Mouse (Mus musculus) heart, embryonic 11.5 days (tissue): ENCODE results near the gene Bri3. TPM values are rescaled to one million over a fixed set of nuclear protein-coding genes. Genes with fewer than 3 reads are reported as not detected.

ENCODE experiments used
- ATAC-seq: fragments of 200-750 bp; cut with Nextera tagmentation; replicated peaks from 2 replicates; pipeline ENCODE4 v1.8.0; 2017; ENCODE audit warnings: moderate library complexity; ENCODE audit not compliant: insufficient number of reproducible peaks, low FRiP score, low TSS enrichment
- H3K27ac ChIP-seq: fragments of 300-500 bp; sonication (generic); 2 replicates; pipeline ENCODE4 v1.5.1; 2014; ENCODE audit warnings: mild to moderate bottlenecking, low read depth, low read length
- H3K27me3 ChIP-seq: fragments of 300-500 bp; sonication (generic); 2 replicates; pipeline ENCODE4 v1.6.1; 2014; ENCODE audit warnings: mild to moderate bottlenecking, low read length, mixed read lengths; ENCODE audit not compliant: control insufficient read depth, insufficient read depth
- H3K36me3 ChIP-seq: fragments of 300-500 bp; sonication (generic); 2 replicates; pipeline ENCODE4 v1.6.1; 2014; ENCODE audit warnings: mild to moderate bottlenecking, low read length, moderate library complexity, mixed read lengths; ENCODE audit not compliant: control insufficient read depth, insufficient read depth
- H3K4me1 ChIP-seq: fragments of 300-500 bp; sonication (generic); 2 replicates; pipeline ENCODE4 v1.6.1; 2014; ENCODE audit warnings: low read length; ENCODE audit not compliant: control insufficient read depth, insufficient read depth
- H3K4me2 ChIP-seq: fragments of 300-500 bp; sonication (generic); 2 replicates; pipeline ENCODE4 v1.6.1; 2014; ENCODE audit warnings: mild to moderate bottlenecking, moderate library complexity
- H3K4me3 ChIP-seq: fragments of 300-500 bp; sonication (generic); 2 replicates; pipeline ENCODE4 v1.5.1; 2014; ENCODE audit warnings: low read depth, low read length
- H3K9ac ChIP-seq: fragments of 300-500 bp; sonication (generic); 2 replicates; pipeline ENCODE4 v1.6.1; 2014; ENCODE audit warnings: mild to moderate bottlenecking, low read depth, low read length, moderate library complexity
- H3K9me3 ChIP-seq: fragments of 300-500 bp; sonication (generic); replicated peaks from 2 replicates; pipeline ENCODE4 v1.6.1; 2016; ENCODE audit warnings: low read length; ENCODE audit not compliant: control insufficient read depth
- WGBS: fragments of 180-500 bp; shearing (Covaris S2); extraction: QIAGEN DNeasy Blood & Tissue Kit; methylation state at CpG from one replicate; pipeline ENCODE4 v1.1.7; 2014; ENCODE audit not compliant: insufficient replicate concordance; 5-methylcytosine and 5-hydroxymethylcytosine counted together
- polyA plus RNA-seq: library from polyadenylated mRNA; unstranded; fragments of >200 nt; fragmentation: Nextera tagmentation; extraction: Ambion mirVana; gene quantifications from 2 replicates; pipeline ENCODE4 v1.2.1, GENCODE M21; 2014

The Bri3 gene
- polyA plus RNA-seq, 1 experiment from 2014 or later: 110 TPM

GRCm38 (mm10) chr5:144271772-144272171 lies 27.5 kb downstream of the Bri3 start:
- no peaks in the 10 kb centered on the region; the same call in 1 of the 2 replicates for H3K36me3 ChIP-seq
- ATAC-seq: no peak
- 8% methylated on average over 5 of the region's 5 CpGs for WGBS
- peaks cover 32% of the 10 kb centered on the region for H3K4me1 ChIP-seq
- no peaks in the 10 kb centered on the region for H3K9me3 ChIP-seq
- H3K4me3 ChIP-seq: no peak overlapping the region
- no peak overlapping the region for H3K9ac ChIP-seq
- no peaks in the 10 kb centered on the region for H3K27me3 ChIP-seq
- H3K4me2 ChIP-seq: peak overlapping the region; percentile 1; the same call in 1 of the 2 replicates
- H3K27ac ChIP-seq: peak overlapping the region; percentile 32; the same call in 1 of the 2 replicates

DNA sequence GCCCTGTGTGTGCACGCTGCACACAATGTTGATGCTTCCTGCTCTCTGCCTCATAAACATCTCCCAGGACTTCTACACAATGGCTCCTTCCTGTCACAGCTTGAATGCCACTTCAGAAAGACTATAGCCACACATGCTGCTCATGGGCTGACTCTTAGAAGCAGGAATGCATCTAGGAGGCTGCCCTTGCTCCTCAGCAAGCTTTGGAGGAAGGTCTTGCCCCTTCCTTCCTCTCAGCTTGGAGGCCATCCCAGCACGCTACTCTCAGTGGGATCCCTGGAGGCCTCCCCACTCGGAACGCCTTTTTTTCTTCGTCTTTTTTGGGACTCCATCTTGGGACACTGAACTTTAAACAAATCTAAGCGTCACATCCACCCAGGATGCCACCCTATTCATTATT lies 30.7 kb downstream of the Bri3 start:
- no peak overlapping the region for H3K9ac ChIP-seq
- ATAC-seq: no peak
- H3K4me2 ChIP-seq: no peak overlapping the region
- no peak overlapping the region for H3K4me3 ChIP-seq
- WGBS: 66% methylated on average over 6 of the region's 6 CpGs
- H3K36me3 ChIP-seq: peaks cover 3% of the 10 kb centered on the region; the same call in 1 of the 2 replicates
- no peak overlapping the region for H3K27ac ChIP-seq
- no peaks in the 10 kb centered on the region for H3K9me3 ChIP-seq
- peaks cover 20% of the 10 kb centered on the region for H3K4me1 ChIP-seq
- H3K27me3 ChIP-seq: no peaks in the 10 kb centered on the region

GRCm38 (mm10) chr5:144276898-144277630 lies 32.8 kb downstream of the Bri3 start:
- no peaks in the 10 kb centered on the region for H3K9me3 ChIP-seq
- H3K27me3 ChIP-seq: no peaks in the 10 kb centered on the region
- no peak overlapping the region for H3K4me3 ChIP-seq
- H3K9ac ChIP-seq: no peak overlapping the region
- no peak overlapping the region for H3K4me2 ChIP-seq
- no peak overlapping the region for H3K27ac ChIP-seq
- ATAC-seq: no peak
- peaks cover 11% of the 10 kb centered on the region; the same call in 1 of the 2 replicates for H3K4me1 ChIP-seq
- peaks cover 3% of the 10 kb centered on the region; the same call in 1 of the 2 replicates for H3K36me3 ChIP-seq
- WGBS: 72% methylated on average over 17 of the region's 17 CpGs

GRCm38 (mm10) chr5:144278374-144278960 lies 34.2 kb downstream of the Bri3 start:
- peaks cover 3% of the 10 kb centered on the region; the same call in 1 of the 2 replicates for H3K36me3 ChIP-seq
- WGBS: 84% methylated on average over 12 of the region's 13 CpGs
- ATAC-seq: no peak

DNA sequence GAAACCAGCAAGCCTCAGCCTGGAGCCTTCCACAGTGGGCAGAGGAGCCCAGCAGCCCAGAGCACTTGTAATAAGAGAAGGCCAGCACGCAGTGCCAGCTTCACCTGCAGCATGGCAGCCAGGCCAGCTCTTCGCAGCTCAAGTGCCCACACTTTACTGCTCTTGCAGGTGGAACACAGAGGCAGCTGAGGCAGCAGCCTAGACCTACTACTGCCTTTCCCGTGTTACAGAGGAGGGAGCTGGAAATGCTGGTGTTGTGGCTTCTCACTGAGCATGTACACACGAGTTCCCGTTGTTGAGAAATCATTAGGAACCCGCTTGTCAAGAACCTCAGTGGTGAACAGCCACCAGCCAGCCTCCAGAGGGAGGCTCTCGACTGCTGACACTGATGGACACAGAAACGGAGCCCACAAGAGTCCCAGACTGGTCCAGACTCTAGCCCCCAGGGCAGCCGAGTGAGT lies 34.9 kb downstream of the Bri3 start:
- Histone ChIP-seq H3K27me3 (no peaks in the 10 kb centered on the region), H3K27ac (no peak overlapping the region), H3K4me1 (peaks cover 11% of the 10 kb centered on the region; the same call in 1 of the 2 replicates), H3K4me2 (no peak overlapping the region), H3K36me3 (peaks cover 3% of the 10 kb centered on the region; the same call in 1 of the 2 replicates), H3K9ac (no peak overlapping the region), H3K4me3 (no peak overlapping the region), H3K9me3 (no peaks in the 10 kb centered on the region)
- no peak for ATAC-seq
- 74% methylated on average over 9 of the region's 9 CpGs for WGBS

More at GRCm38 (mm10) chr5:144278374-144278960, 34.2 kb downstream of the Bri3 start:
- Histone ChIP-seq H3K9ac (no peak overlapping the region), H3K4me2 (no peak overlapping the region), H3K4me3 (no peak overlapping the region), H3K4me1 (peaks cover 11% of the 10 kb centered on the region; the same call in 1 of the 2 replicates), H3K27me3 (no peaks in the 10 kb centered on the region), H3K27ac (no peak overlapping the region), H3K9me3 (no peaks in the 10 kb centered on the region)

DNA sequence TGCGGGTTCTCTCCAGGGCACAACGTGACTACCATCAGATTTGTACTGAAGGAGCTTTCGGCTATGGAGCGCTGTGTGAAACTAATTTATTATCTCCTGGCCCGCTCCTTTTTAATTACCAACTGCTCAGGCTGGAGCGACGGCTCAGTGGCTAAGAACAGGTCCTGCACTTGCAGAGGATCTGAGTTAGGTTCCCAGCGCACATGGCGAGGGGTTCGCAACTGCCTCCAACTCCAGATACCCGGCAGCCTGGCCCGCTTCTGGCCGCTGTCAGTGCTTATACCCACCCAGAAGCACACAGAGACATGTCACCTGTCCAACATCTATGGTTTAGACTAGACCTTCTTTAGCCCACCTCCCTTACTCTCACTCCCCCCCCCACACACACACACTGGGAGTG lies 35.7 kb downstream of the Bri3 start:
- peaks cover 3% of the 10 kb centered on the region; the same call in 1 of the 2 replicates for H3K36me3 ChIP-seq
- H3K9me3 ChIP-seq: no peaks in the 10 kb centered on the region
- no peaks in the 10 kb centered on the region for H3K27me3 ChIP-seq
- no peak overlapping the region for H3K4me3 ChIP-seq
- no peak overlapping the region for H3K4me2 ChIP-seq
- H3K4me1 ChIP-seq: peaks cover 8% of the 10 kb centered on the region; the same call in 1 of the 2 replicates
- no peak for ATAC-seq
- no peak overlapping the region for H3K9ac ChIP-seq
- 91% methylated on average over 13 of the region's 13 CpGs for WGBS
- H3K27ac ChIP-seq: no peak overlapping the region

GRCm38 (mm10) chr5:144282470-144283260 lies 38.4 kb downstream of the Bri3 start:
- 78% methylated on average over 11 of the region's 11 CpGs for WGBS
- Histone ChIP-seq H3K36me3 (peaks cover 3% of the 10 kb centered on the region; the same call in 1 of the 2 replicates), H3K4me2 (no peak overlapping the region), H3K9ac (no peak overlapping the region), H3K4me3 (no peak overlapping the region), H3K27ac (no peak overlapping the region), H3K4me1 (peaks cover 4% of the 10 kb centered on the region; the same call in 1 of the 2 replicates), H3K9me3 (no peaks in the 10 kb centered on the region), H3K27me3 (no peaks in the 10 kb centered on the region)
- no peak for ATAC-seq

DNA sequence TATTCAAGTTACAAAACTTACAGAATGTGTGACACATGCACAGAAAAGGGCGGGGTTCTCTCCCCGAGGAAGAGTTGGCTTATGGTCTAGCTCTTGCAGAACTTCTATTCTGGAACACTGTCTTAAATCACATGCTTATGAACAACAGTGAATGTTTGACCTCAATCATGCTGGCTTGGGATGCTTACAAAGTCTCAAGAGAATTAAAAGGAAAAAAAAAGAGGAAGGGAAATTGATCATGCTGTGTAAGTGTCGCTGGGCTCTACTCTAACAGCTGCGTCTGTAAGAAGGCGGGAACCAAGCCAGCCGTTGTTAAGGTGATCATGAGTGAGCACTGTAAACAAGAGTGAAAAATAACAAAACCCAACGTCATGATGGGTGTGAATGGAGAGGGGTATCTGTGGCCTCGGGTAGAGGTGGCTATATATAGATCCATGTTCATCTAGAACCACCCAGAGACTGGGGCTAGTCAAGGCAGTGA lies 39.4 kb downstream of the Bri3 start:
- Histone ChIP-seq H3K27me3 (no peaks in the 10 kb centered on the region), H3K9ac (no peak overlapping the region), H3K4me3 (no peak overlapping the region), H3K36me3 (peaks cover 3% of the 10 kb centered on the region; the same call in 1 of the 2 replicates), H3K27ac (no peak overlapping the region), H3K4me2 (no peak overlapping the region), H3K4me1 (peaks cover 4% of the 10 kb centered on the region; the same call in 1 of the 2 replicates), H3K9me3 (no peaks in the 10 kb centered on the region)
- ATAC-seq: no peak
- WGBS: 66% methylated on average over 8 of the region's 8 CpGs
